Mouse (Mus musculus) lung, postnatal 4 days (tissue): ENCODE measurements around the gene Nol4l.

Experiments
- DNase-seq, 2 experiments: peaks; one replicate each; pipeline ENCODE4 v3.0.0; 2021

Nol4l gene

GRCm38 (mm10) chr2:153441228-153441627, 88.5 kb downstream of the Nol4l start:
- DNase-seq: no peak

- DNase-seq: no peak
Measured at GRCm38 (mm10) chr2:153440755-153441154, 89.0 kb downstream of the Nol4l start.

GRCm38 (mm10) chr2:153437306-153437659, 92.5 kb downstream of the Nol4l start:
- DNase-seq: peak in 1 of 2 experiments; percentile 70

GRCm38 (mm10) chr2:153436641-153437305, 93.0 kb downstream of the Nol4l start:
- DNase-seq: peak; percentile 75 to 87

- no peak for DNase-seq
Measured at GRCm38 (mm10) chr2:153434880-153435831, 94.6 kb downstream of the Nol4l start.

- DNase-seq: no peak
Measured at GRCm38 (mm10) chr2:153433859-153434258, 95.9 kb downstream of the Nol4l start.

- DNase-seq: peak; percentile 69 to 76
Measured at GRCm38 (mm10) chr2:153432492-153432891, 97.3 kb downstream of the Nol4l start.

- peak in 1 of 2 experiments; percentile 72 for DNase-seq
Measured at GRCm38 (mm10) chr2:153430571-153430970, 99.2 kb downstream of the Nol4l start.

- DNase-seq: peak; percentile 51 to 76
Measured at GRCm38 (mm10) chr2:153428485-153428884, 101.3 kb downstream of the Nol4l start.

GRCm38 (mm10) chr2:153426931-153427330, 102.8 kb downstream of the Nol4l start:
- DNase-seq: no peak

- no peak for DNase-seq
Measured at GRCm38 (mm10) chr2:153425998-153426670, 103.6 kb downstream of the Nol4l start.

GRCm38 (mm10) chr2:153425124-153425844, 104.5 kb downstream of the Nol4l start:
- no peak for DNase-seq

- no peak for DNase-seq
Measured at GRCm38 (mm10) chr2:153424557-153424956, 105.2 kb downstream of the Nol4l start.

- DNase-seq: no peak
Measured at GRCm38 (mm10) chr2:153423113-153423512, 106.7 kb downstream of the Nol4l start.

GRCm38 (mm10) chr2:153422051-153422450, 107.7 kb downstream of the Nol4l start:
- DNase-seq: peak in 1 of 2 experiments; percentile 69

GRCm38 (mm10) chr2:153421233-153421632, 108.5 kb downstream of the Nol4l start:
- no peak for DNase-seq

GRCm38 (mm10) chr2:153418381-153418780, 111.4 kb downstream of the Nol4l start:
- no peak for DNase-seq

- no peak for DNase-seq
Measured at GRCm38 (mm10) chr2:153417841-153418240, 111.9 kb downstream of the Nol4l start.

- no peak for DNase-seq
Measured at GRCm38 (mm10) chr2:153414607-153415006, 115.2 kb downstream of the Nol4l start.

- DNase-seq: no peak
Measured at GRCm38 (mm10) chr2:153412563-153412962, 117.2 kb downstream of the Nol4l start.

- no peak for DNase-seq
Measured at GRCm38 (mm10) chr2:153411557-153411956, 118.2 kb downstream of the Nol4l start.

GRCm38 (mm10) chr2:153408971-153409370, 120.8 kb downstream of the Nol4l start:
- no peak for DNase-seq

- DNase-seq: no peak
Measured at GRCm38 (mm10) chr2:153406882-153407281, 122.9 kb downstream of the Nol4l start.
